Comparison of ENCODE assay signal across 8 mouse cellular contexts in genomic region chr4:137581815-137582214, GRCm38 (mm10). TPM values are rescaled to one million over a fixed set of nuclear protein-coding genes. Genes with fewer than 3 reads are reported as not detected.
DNase-seq lines count a peak whose midpoint lies in the region; ATAC-seq and TF ChIP-seq lines count a peak whose summit lies in the region.

No protein-coding gene starts in this region.

- no peak overlapping the region for H3K4me3 ChIP-seq in gastrocnemius, adult 2 months

- peak; percentile 6; the same call in 1 of the 2 replicates for TF ChIP-seq CTCF in gastrocnemius, adult 2 months (IDR thresholded peaks at IDR 0.05)

- DNase-seq in gastrocnemius, adult 2 months, result peak; percentile 34
- no peak for DNase-seq in gastrocnemius, adult 8-10 months (ENCODE audit: low spot score in 2 of 2)
- DNase-seq in A20 (ENCODE audit: low read depth, low spot score), result peak; percentile 50
- DNase-seq in adrenal gland, postnatal 36 days, result peak; percentile 75 to 83
- no peak for DNase-seq in right cerebral cortex, postnatal 36 days (ENCODE audit: low spot score in 2 of 2)
- DNase-seq in cerebellum, postnatal 4 days (ENCODE audit: low spot score in 2 of 2), result no peak
- no peak for DNase-seq in yolk sac, embryonic 10.5 days (ENCODE audit: low spot score)

- H3K27ac ChIP-seq in gastrocnemius, adult 2 months, result no peak overlapping the region

- intact Hi-C loops in gastrocnemius, adult 2 months (cut with DNase I), result no loop called here

- peak; percentile 54; the same call in 1 of the 2 replicates for ATAC-seq in megakaryocyte, adult 5-6 weeks (ENCODE audit: poor library complexity, severe bottlenecking)

RNA-seq across cellular contexts. Expression of gene Ldlrad2, which starts 7.4 kb away (rescaled TPM):
- total RNA-seq in gastrocnemius, adult 2 months (2021), result not detected
- not detected for total RNA-seq in gastrocnemius, adult 8-10 months (2022)
- not detected for total RNA-seq in adrenal gland, postnatal 36 days (2021)
- not detected in 2 replicates for total RNA-seq in megakaryocyte, adult 5-6 weeks (2015)
- not detected in 2 replicates for total RNA-seq in megakaryocyte, adult 5-6 weeks (2017)

RNA-seq across cellular contexts. Expression of gene Usp48, which starts 11.7 kb away (rescaled TPM):
- total RNA-seq in gastrocnemius, adult 2 months (2021), result 10 to 100 TPM; 28.1 to 36.1 TPM
- 10 to 100 TPM; 23.5 to 28.6 (median 24.9) TPM for total RNA-seq in gastrocnemius, adult 8-10 months (2022)
- 100 to 1,000 TPM; 100 to 116 TPM for total RNA-seq in adrenal gland, postnatal 36 days (2021)
- 68.3 and 70.4 TPM in 2 replicates for total RNA-seq in megakaryocyte, adult 5-6 weeks (2015)
- total RNA-seq in megakaryocyte, adult 5-6 weeks (2017), result 65.5 and 77.5 TPM in 2 replicates

Comparison
In these comparisons a context has a peak if more than half of its experiments do, and no peak if none do; other contexts are left out.
1. DNase-seq: peak in gastrocnemius, adult 2 months (single experiment), A20 (single experiment) and adrenal gland, postnatal 36 days (2 of 2); none in gastrocnemius, adult 8-10 months (0 of 2), right cerebral cortex, postnatal 36 days (0 of 2), cerebellum, postnatal 4 days (0 of 2) and yolk sac, embryonic 10.5 days (single experiment).